8 mouse cellular contexts compared by ENCODE assay signal in the genomic region with DNA sequence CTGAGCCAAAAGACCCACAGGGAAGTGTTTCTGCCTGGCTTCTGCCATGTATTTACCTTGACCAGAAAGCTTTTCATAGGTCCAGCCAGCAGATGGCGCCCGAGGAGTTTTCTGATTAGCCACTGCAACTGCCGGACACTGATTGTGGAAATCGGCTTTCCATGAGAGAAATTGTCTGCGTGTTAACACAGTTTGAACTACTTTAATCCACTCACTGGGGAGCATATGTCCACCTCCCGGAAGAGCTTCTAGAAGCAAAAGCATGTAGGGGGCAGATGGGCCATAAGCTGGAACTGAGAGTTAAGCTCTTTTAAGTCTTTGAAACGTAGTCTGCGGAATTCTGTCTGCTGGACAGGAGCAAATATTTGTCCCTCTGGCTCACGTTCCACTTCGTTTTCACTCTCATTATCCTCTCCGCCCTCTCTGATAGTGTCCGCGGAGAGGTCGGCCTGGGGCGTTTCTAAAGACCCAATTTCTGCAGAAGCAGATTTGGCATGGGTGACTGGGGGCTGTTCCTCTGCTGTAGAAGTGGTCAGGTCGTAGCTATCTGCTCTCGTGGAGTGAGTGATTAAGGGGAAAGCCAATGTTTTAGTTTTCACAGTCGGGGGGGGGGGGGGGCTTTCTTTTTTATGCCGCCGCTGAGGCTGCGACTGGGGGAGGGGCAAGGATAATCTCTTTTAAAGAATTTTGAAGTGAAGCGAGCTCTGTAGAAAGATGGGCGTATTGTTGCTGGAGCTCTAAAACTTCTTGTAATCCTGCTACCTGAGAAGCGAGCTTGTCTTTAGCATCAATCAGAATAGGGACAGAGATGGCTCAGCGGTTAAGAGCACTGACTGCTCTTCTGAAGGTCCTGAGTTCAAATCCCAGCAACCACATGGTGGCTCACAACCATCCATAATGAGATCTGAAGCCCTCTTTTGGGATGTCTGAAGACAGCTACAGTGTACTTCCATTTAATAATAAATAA. TPM values are rescaled to one million over a fixed set of nuclear protein-coding genes. Genes with fewer than 3 reads are reported as not detected.
A peak's percentile ranks its signal among the peaks of the same experiment; 100 is the strongest.
DNase-seq lines count a peak whose midpoint lies in the region; ATAC-seq and TF ChIP-seq lines count a peak whose summit lies in the region.

No protein-coding gene starts in this region.

- peak overlapping the region; percentile 21 for H3K9ac ChIP-seq in kidney, embryonic 15.5 days
- H3K9ac ChIP-seq in limb, embryonic 15.5 days: peak overlapping the region; percentile 24; the same call in 1 of the 2 replicates
- H3K9ac ChIP-seq in stomach, embryonic 14.5 days (replicated peaks; ENCODE audit: low read depth, low read length): peak overlapping the region; percentile 38

- TF ChIP-seq CTCF in embryonic fibroblast, embryonic 13.5 days (IDR thresholded peaks at IDR 0.05; ENCODE audit: borderline replicate concordance, insufficient read depth, low read length): no peak

- H3K36me3 ChIP-seq in heart, embryonic 10.5 days: no peaks in the 10 kb centered on the region
- no peaks in the 10 kb centered on the region for H3K36me3 ChIP-seq in kidney, embryonic 15.5 days
- H3K36me3 ChIP-seq in limb, embryonic 15.5 days: no peaks in the 10 kb centered on the region
- no peaks in the 10 kb centered on the region for H3K36me3 ChIP-seq in stomach, embryonic 14.5 days (ENCODE audit: control insufficient read depth, insufficient read depth, low read length)

- H3K27me3 ChIP-seq in heart, embryonic 10.5 days (ENCODE audit: insufficient read depth, poor library complexity, severe bottlenecking): no peaks in the 10 kb centered on the region
- no peaks in the 10 kb centered on the region for H3K27me3 ChIP-seq in kidney, embryonic 15.5 days
- H3K27me3 ChIP-seq in limb, embryonic 15.5 days: no peaks in the 10 kb centered on the region
- no peaks in the 10 kb centered on the region for H3K27me3 ChIP-seq in stomach, embryonic 14.5 days (ENCODE audit: control insufficient read depth, insufficient read depth, low read length)

- H3K9me3 ChIP-seq in heart, embryonic 10.5 days: no peaks in the 10 kb centered on the region
- no peaks in the 10 kb centered on the region for H3K9me3 ChIP-seq in kidney, embryonic 15.5 days (replicated peaks)
- no peaks in the 10 kb centered on the region for H3K9me3 ChIP-seq in limb, embryonic 15.5 days
- H3K9me3 ChIP-seq in stomach, embryonic 14.5 days (ENCODE audit: control insufficient read depth, low read depth, low read length): no peaks in the 10 kb centered on the region

- H3K4me1 ChIP-seq in embryonic fibroblast, embryonic 13.5 days (ENCODE audit: control insufficient read depth, insufficient read depth, low read length): no peaks in the 10 kb centered on the region
- no peaks in the 10 kb centered on the region for H3K4me1 ChIP-seq in heart, embryonic 10.5 days
- H3K4me1 ChIP-seq in kidney, embryonic 15.5 days: no peaks in the 10 kb centered on the region
- no peaks in the 10 kb centered on the region for H3K4me1 ChIP-seq in limb, embryonic 15.5 days
- no peaks in the 10 kb centered on the region for H3K4me1 ChIP-seq in stomach, embryonic 14.5 days (ENCODE audit: control insufficient read depth, insufficient read depth, low read length)

- H3K4me2 ChIP-seq in kidney, embryonic 15.5 days: peak overlapping the region; percentile 72
- H3K4me2 ChIP-seq in limb, embryonic 15.5 days: peak overlapping the region; percentile 66
- peak overlapping the region; percentile 67 for H3K4me2 ChIP-seq in stomach, embryonic 14.5 days (replicated peaks; ENCODE audit: low read depth, low read length)

- TF ChIP-seq POLR2A in embryonic fibroblast, embryonic 13.5 days (IDR thresholded peaks at IDR 0.05; ENCODE audit: low read depth, low read length): no peak

- WGBS in heart, embryonic 10.5 days: 14% methylated on average over 25 of the region's 25 CpGs
- WGBS in kidney, embryonic 15.5 days: 14% methylated on average over 25 of the region's 25 CpGs
- WGBS in limb, embryonic 15.5 days: 12% methylated on average over 25 of the region's 25 CpGs
- 10% methylated on average over 25 of the region's 25 CpGs for WGBS in stomach, embryonic 14.5 days

- peak overlapping the region; percentile 45 for H3K4me3 ChIP-seq in embryonic fibroblast, embryonic 13.5 days (ENCODE audit: insufficient read depth, low read length)
- peak overlapping the region; percentile 58 for H3K4me3 ChIP-seq in heart, embryonic 10.5 days
- H3K4me3 ChIP-seq in kidney, embryonic 15.5 days (replicated peaks): peak overlapping the region; percentile 46
- peak overlapping the region; percentile 41 for H3K4me3 ChIP-seq in limb, embryonic 15.5 days
- H3K4me3 ChIP-seq in stomach, embryonic 14.5 days (ENCODE audit: low read depth, low read length): peak overlapping the region; percentile 34

- peak; percentile 69 for DNase-seq in 416B (ENCODE audit: low read depth)
- peak; percentile 89 for DNase-seq in brain, adult 2 months (ENCODE audit: low read depth, low spot score)
- DNase-seq in heart, embryonic 10.5 days (ENCODE audit: low spot score): peak; percentile 91
- peak; percentile 49 for DNase-seq in naive thymus-derived CD4-positive, alpha-beta T cell, adult 2 months (ENCODE audit: low read depth)

- H3K27ac ChIP-seq in embryonic fibroblast, embryonic 13.5 days (ENCODE audit: insufficient read depth, low read length): no peak overlapping the region
- peak overlapping the region; percentile 67 for H3K27ac ChIP-seq in heart, embryonic 10.5 days
- peak overlapping the region; percentile 63 for H3K27ac ChIP-seq in kidney, embryonic 15.5 days
- no peak overlapping the region for H3K27ac ChIP-seq in limb, embryonic 15.5 days
- H3K27ac ChIP-seq in stomach, embryonic 14.5 days (ENCODE audit: low read length): no peak overlapping the region

- peak; percentile 88 for ATAC-seq in kidney, embryonic 15.5 days (replicated peaks; ENCODE audit: low FRiP score)
- no peak for ATAC-seq in limb, embryonic 15.5 days (ENCODE audit: insufficient number of reproducible peaks, low FRiP score, low TSS enrichment, low read depth)
- ATAC-seq in stomach, embryonic 14.5 days (ENCODE audit: insufficient number of reproducible peaks, insufficient read depth, low FRiP score, low read depth): peak; percentile 67; the same call in 1 of the 2 replicates

RNA-seq across cellular contexts. Expression of a gene that starts 41.2 kb away (rescaled TPM):
- 0.12 and 0.21 TPM in 2 replicates for polyA plus RNA-seq in embryonic fibroblast, embryonic 13.5 days (2011; ENCODE audit: insufficient read length, low read depth, missing spikeins)
- 0.01 TPM in 1 of 2 replicates, not detected in the other for polyA plus RNA-seq in heart, embryonic 10.5 days (2016; fragmentation: Nextera tagmentation; extraction: Ambion mirVana)
- 0.03 TPM in 2 replicates for polyA plus RNA-seq in kidney, embryonic 15.5 days (2015; fragmentation: Nextera tagmentation; extraction: Ambion mirVana)
- polyA plus RNA-seq in limb, embryonic 15.5 days (2015; fragmentation: Nextera tagmentation; extraction: Ambion mirVana): 0.04 TPM in 1 of 2 replicates, not detected in the other
- 0.03 and 0.09 TPM in 2 replicates for polyA plus RNA-seq in stomach, embryonic 14.5 days (2014; fragmentation: Nextera tagmentation; extraction: Ambion mirVana)

Comparison
In these comparisons a context has a peak if more than half of its experiments do, and no peak if none do; other contexts are left out.
1. H3K27ac ChIP-seq: peak in heart, embryonic 10.5 days (single experiment) and kidney, embryonic 15.5 days (single experiment); none in embryonic fibroblast, embryonic 13.5 days (single experiment), limb, embryonic 15.5 days (single experiment) and stomach, embryonic 14.5 days (single experiment).
2. Peak in every context shown above with its lines, with median percentiles within 50 percentile points of each other: DNase-seq, H3K4me3 ChIP-seq, H3K4me2 ChIP-seq and H3K9ac ChIP-seq.